Mouse (Mus musculus): Measurements from ENCODE around the gene L2hgdh.

The L2hgdh gene

GRCm38 (mm10) chr12:69724711-69725460 lies at the start of gene L2hgdh, which contains the start of gene Atp5s:
Gene L2hgdh (minus strand): TSS chr12:69724873.
Gene Atp5s (plus strand): TSS chr12:69724950.
- peak; percentile 96 for DNase-seq (ENCODE audit: low spot score)

- no peak for DNase-seq (ENCODE audit: low spot score)
These were observed 44.2 kb upstream of the L2hgdh start for GRCm38 (mm10) chr12:69768841-69769240.

GRCm38 (mm10) chr12:69767476-69768258 lies 43.0 kb upstream of the L2hgdh start:
- DNase-seq (ENCODE audit: low spot score): no peak

GRCm38 (mm10) chr12:69766185-69766904 lies 41.7 kb upstream of the L2hgdh start:
- no peak for DNase-seq (ENCODE audit: low spot score)

- no peak for DNase-seq (ENCODE audit: low spot score)
These were observed 40.9 kb upstream of the L2hgdh start for GRCm38 (mm10) chr12:69765543-69765942.

- DNase-seq (ENCODE audit: low spot score): no peak
These were observed 36.9 kb upstream of the L2hgdh start for GRCm38 (mm10) chr12:69761603-69762002.

GRCm38 (mm10) chr12:69760743-69761406 lies 36.2 kb upstream of the L2hgdh start:
- DNase-seq (ENCODE audit: low spot score): no peak

- DNase-seq (ENCODE audit: low spot score): no peak
These were observed 35.3 kb upstream of the L2hgdh start for GRCm38 (mm10) chr12:69760014-69760413.

GRCm38 (mm10) chr12:69759267-69759885 lies 34.7 kb upstream of the L2hgdh start:
- DNase-seq (ENCODE audit: low spot score): no peak

GRCm38 (mm10) chr12:69758221-69759185 lies 33.8 kb upstream of the L2hgdh start:
- DNase-seq (ENCODE audit: low spot score): no peak

- peak; percentile 83 for DNase-seq (ENCODE audit: low spot score)
These were observed 32.9 kb upstream of the L2hgdh start for GRCm38 (mm10) chr12:69757418-69758141.

GRCm38 (mm10) chr12:69756015-69756414 lies 31.3 kb upstream of the L2hgdh start:
- DNase-seq (ENCODE audit: low spot score): no peak

GRCm38 (mm10) chr12:69753936-69754335 lies 29.3 kb upstream of the L2hgdh start:
- DNase-seq (ENCODE audit: low spot score): no peak

GRCm38 (mm10) chr12:69751864-69752341 lies 27.2 kb upstream of the L2hgdh start:
- DNase-seq (ENCODE audit: low spot score): no peak

- no peak for DNase-seq (ENCODE audit: low spot score)
These were observed 19.5 kb upstream of the L2hgdh start for GRCm38 (mm10) chr12:69744138-69744537.

- DNase-seq (ENCODE audit: low spot score): no peak
These were observed 17.3 kb upstream of the L2hgdh start for GRCm38 (mm10) chr12:69741965-69742364.

GRCm38 (mm10) chr12:69733923-69734322 lies 9.2 kb upstream of the L2hgdh start:
- no peak for DNase-seq (ENCODE audit: low spot score)

- DNase-seq (ENCODE audit: low spot score): no peak
These were observed 8.8 kb upstream of the L2hgdh start for GRCm38 (mm10) chr12:69733518-69733917.

GRCm38 (mm10) chr12:69732221-69732620 lies 7.5 kb upstream of the L2hgdh start:
- DNase-seq (ENCODE audit: low spot score): no peak
